Mouse (Mus musculus): ENCODE data around the gene Hes7.

DNA sequence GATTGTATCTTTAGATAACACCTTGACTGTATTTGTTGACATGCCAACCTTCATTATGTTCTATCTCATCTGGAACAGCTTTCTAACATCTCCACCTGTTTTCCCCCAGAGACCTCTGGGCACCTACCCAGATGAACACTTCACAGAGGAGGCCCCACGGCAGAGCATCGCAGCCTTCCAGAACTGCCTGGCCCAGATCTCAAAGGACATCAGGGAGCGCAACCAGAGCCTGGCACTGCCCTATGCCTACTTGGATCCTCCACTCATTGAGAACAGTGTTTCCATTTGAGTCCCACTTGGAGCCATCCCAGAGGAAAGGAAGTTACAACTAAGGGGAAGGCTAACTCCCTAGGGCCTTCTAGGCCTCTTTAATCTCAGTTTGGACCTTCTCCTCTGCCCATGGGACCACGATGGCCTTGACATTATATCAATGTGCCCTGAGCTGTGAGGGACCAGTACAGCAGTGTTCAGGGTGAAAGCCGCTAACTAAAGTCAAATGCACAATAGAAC lies 28.3 kb downstream of the Hes7 start:
- TF ChIP-seq CTCF (IDR thresholded peaks at IDR 0.05; ENCODE audit: low read depth, low read length), result no peak
- TF ChIP-seq EP300 (IDR thresholded peaks at IDR 0.05; ENCODE audit: insufficient read depth, low read depth, low read length), result no peak
- no peak for TF ChIP-seq POLR2A (IDR thresholded peaks at IDR 0.05; ENCODE audit: insufficient read depth, low read length)

Data from ES-Bruce4 (cell line).